Mouse (Mus musculus) activated CD4-positive, CD25-positive, alpha-beta regulatory T cell, adult 4 months (primary cell): ENCODE results near the gene Cyp2c23. TPM values are rescaled to one million over a fixed set of nuclear protein-coding genes. Genes with fewer than 3 reads are reported as not detected.

Experiments used
- ATAC-seq: one replicate; pipeline ENCODE4 v1.8.0; 2017
- polyA plus RNA-seq, 2 experiments: library from polyadenylated mRNA; unstranded; fragments of 100-300 nt; shearing (Covaris generic); gene quantifications; one replicate each; pipeline ENCODE4 v1.2.1; 2017

Gene Cyp2c23
- not detected for polyA plus RNA-seq

DNA sequence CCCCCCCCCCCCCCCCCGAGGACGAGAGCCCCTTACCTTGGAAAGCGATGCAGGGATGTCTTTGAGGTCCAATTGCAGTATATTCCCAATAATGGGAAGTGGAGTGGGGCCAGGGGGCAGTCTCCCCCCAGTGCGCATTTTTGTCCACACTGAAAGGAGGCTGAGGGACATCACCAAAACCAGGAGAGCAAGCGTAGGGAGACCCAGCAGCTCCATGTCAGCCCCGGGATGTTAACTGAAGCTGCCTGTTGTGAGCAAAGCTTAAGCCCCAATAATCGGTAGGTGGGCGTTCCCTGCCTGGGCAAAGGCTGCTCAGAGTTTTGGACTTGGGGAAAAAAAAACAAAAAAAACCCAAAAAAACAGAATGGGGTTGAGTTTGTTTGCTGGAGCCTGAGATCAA lies at the start of gene Cyp2c23:
Gene Cyp2c23 (minus strand): TSS at position 237 of the 400 bp plus-strand sequence.
- no peak for ATAC-seq

- no peak for ATAC-seq
Measured at GRCm38 (mm10) chr19:44077024-44077423, 48.0 kb upstream of the Cyp2c23 start.

GRCm38 (mm10) chr19:44076457-44076856 lies 47.4 kb upstream of the Cyp2c23 start:
- ATAC-seq = no peak

GRCm38 (mm10) chr19:44074986-44075385 lies 46.0 kb upstream of the Cyp2c23 start:
- ATAC-seq = no peak

DNA sequence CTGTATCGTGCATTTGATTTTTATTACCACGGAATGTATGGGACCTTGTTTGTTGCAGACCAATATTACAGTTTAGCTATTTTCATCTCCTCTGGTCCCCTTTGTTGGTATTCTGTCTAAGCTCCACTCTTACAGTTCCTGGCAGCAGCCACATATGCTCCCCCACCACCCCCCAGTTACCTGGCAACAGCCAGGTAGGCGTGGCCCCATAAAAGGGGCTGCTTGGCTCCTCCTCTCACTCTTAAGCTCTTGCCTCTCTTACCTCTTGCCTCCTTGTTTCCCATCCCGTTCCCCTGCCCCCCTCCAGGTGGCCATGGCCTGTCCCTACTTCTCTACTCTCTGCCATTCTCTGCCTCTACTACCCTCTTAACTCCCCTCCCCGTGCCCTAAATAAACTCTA lies 42.2 kb upstream of the Cyp2c23 start:
- ATAC-seq = no peak

DNA sequence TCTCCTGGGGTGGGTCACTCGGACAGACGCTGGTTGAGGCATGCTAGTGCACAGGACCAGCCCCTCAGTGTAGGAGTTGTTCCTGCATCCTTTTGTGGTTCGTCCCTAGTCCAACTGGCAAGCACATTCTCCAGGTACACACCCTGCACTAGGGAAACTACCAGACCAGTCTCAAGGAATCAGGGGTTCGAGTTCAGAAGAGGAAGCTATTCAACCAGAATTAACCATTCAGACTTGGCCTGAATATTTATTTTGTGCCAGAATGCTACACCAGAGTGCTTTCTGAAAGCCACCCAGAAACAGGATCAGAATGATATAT lies 40.9 kb upstream of the Cyp2c23 start:
- ATAC-seq = no peak

DNA sequence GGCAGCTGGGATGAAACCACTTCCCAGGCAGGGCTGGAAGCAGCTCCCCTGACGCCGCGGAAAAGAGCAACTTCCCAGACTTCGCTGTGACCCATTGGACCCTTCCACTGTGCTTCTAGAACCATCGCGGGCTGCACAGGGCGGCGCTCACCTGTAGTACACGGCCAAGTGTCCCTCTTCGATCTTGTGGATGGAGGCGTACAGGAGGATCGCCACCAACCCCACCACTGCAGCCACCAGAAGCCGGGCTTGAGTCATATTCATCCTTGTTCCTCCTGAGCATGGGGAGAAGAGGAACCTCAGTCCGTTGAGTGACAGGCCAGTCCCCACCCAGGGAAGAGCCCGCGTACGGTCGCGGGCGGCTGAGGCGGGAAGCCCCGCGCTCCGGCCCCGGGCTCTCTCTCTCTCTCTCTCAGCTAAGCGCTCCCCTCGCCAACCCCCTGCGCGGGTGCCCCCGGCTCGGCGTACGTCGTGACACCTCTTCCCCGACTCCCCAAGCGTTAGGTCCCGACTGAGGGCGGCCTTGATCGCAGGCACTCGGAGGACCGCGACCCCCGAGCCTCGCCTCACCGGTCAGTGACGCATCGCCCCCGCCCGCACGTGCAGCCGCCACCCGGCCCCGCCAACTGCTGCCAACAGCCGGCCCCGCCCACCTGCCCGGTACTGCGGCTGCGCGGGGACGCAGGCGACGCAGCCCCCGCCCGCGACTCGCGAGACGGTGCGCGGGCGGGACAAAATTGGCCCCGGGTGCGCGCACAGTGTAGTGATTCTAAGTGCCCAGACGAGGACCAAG lies 40.3 kb upstream of the Cyp2c23 start, which contains the start of gene Erlin1:
Gene Erlin1 (minus strand): TSS at position 665 of the 793 bp plus-strand sequence.
- ATAC-seq = peak; percentile 71

- ATAC-seq = no peak
Measured at GRCm38 (mm10) chr19:44068232-44068631, 39.2 kb upstream of the Cyp2c23 start.

- ATAC-seq = no peak
Measured at GRCm38 (mm10) chr19:44067323-44068049, 38.5 kb upstream of the Cyp2c23 start.

- no peak for ATAC-seq
Measured at GRCm38 (mm10) chr19:44064734-44065133, 35.7 kb upstream of the Cyp2c23 start.

DNA sequence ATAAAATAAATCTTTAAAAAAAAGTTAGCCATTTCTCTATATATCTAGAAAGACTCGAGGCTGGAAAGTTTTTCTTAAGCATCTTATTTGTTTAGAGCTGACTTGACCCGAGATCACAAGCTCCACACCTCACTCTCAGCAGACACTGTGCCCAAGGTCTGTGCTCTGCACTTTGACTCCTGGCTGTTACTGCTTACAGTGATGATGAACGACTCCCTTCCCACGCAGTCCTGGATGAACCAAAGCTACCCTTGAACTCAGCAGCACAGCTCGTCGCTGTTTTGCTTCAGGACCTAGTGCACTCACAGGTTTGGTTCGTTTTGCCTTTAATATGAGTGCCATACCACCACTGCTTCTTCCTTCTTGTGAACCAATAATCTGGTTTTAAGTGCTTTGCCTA lies 34.8 kb upstream of the Cyp2c23 start:
- no peak for ATAC-seq

GRCm38 (mm10) chr19:44060226-44060625 lies 31.2 kb upstream of the Cyp2c23 start:
- ATAC-seq = no peak

GRCm38 (mm10) chr19:44055173-44055826 lies 26.3 kb upstream of the Cyp2c23 start:
- ATAC-seq = no peak

- no peak for ATAC-seq
Measured at GRCm38 (mm10) chr19:44050388-44050787, 21.4 kb upstream of the Cyp2c23 start.

GRCm38 (mm10) chr19:44049282-44049681 lies 20.3 kb upstream of the Cyp2c23 start:
- ATAC-seq = no peak

DNA sequence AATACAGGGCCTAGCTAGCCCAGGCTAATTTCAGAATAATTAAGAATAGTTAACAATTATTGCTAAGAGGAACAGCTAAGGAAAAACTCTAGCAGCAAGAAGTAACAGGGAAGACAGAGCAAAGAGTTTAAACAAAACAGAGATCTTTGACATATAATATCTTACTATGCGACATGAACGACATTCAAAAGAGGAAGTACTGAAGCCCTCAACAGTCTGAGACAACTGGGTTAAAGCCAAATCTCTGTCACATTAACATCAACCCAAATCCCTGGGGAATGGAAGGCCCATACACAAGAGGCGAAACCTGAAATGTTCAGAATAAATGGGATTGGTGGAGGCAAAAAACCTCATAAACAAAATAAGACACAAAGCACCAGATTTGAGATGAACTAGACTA lies 16.8 kb upstream of the Cyp2c23 start:
- ATAC-seq = no peak

- no peak for ATAC-seq
Measured at GRCm38 (mm10) chr19:44042121-44042520, 13.1 kb upstream of the Cyp2c23 start.

GRCm38 (mm10) chr19:44033396-44033795 lies 4.4 kb upstream of the Cyp2c23 start:
- ATAC-seq = no peak

GRCm38 (mm10) chr19:44032046-44032744 lies 3.2 kb upstream of the Cyp2c23 start:
- no peak for ATAC-seq

DNA sequence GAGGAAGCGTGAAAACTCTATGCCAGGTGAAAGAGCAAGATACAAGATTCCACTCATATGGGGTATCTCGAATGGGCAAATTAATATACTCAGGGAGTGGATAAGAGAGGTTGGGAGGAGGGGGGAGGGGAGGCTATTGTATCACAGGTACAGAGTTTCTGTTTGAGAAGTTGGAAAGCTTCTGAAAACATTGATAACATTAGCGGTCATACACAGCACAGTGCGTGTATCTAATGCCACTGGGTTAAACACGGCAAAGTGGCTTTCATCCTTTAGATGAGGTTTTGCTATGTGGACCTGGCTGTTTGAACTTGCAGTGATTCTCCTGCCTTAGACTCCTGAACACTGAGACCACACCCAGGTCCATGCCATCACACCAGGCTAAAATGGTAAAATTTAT lies 1.0 kb upstream of the Cyp2c23 start:
- ATAC-seq = no peak

DNA sequence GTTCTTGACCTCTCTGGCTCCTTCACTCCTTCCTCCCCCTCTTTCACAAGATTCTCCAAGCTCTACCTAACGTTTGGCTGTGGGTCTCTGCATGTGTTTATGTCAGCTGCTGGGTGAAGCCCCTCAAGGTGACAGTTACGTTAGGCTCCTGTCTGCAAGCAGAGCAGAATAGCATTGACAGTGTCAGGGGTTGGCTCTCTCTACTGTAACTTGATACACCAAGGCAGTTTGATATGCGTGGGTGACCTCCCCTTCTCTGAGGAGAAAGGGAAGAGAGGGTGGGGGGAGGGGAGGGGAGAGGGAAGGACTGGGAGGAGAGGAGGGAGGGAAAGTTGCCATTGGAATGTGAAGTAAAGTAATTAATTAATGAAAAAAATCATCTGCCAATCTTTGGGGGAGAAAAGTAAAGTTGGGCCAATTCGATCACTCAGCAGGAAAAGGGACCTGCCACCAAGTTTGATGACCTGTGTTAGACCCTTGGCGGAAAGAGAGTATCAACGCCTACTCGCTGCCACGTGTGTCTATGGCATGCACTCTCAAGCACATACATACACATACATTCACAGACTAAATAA lies 2.0 kb downstream of the Cyp2c23 start:
- ATAC-seq = no peak

- ATAC-seq = no peak
Measured at GRCm38 (mm10) chr19:44024921-44025585, 4.0 kb downstream of the Cyp2c23 start.
